Mouse (Mus musculus): ENCODE data around the gene Acp4. TPM values are rescaled to one million over a fixed set of nuclear protein-coding genes. Genes with fewer than 3 reads are reported as not detected.
"Not testable (repeated sequence)": the region's sequence is repeated elsewhere in the genome, so short reads cannot be mapped to it uniquely, and the experiment has no call there.

Gene Acp4
- polyA plus RNA-seq (2011; ENCODE audit: insufficient read length, low read depth, missing spikeins): not detected in 2 replicates

DNA sequence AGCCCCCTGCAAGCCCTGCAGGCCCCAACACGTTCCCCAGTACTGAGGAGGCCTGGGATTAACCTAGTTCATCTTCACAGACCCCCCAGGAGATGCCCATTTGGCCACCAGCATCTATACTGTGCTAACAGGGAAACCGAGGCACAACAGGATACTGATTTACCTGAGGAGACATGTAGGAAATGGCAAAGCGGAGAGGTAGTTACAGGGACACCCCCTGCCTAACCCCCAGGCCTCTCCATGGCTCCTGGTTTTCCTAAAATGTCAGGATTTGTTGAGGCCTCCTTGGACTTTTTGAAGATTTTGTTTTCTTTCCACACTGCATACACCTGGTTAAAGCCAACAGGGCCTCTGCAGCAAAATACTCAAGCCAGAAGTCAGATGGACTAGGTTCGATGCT lies at the start of gene Acp4:
Acp4 (minus strand) TSS at position 101 of the 400 bp plus-strand sequence.
- Histone ChIP-seq H3K4me1 (ENCODE audit: control insufficient read depth, insufficient read depth, low read length) (no peaks in the 10 kb centered on the region), H3K27ac (ENCODE audit: insufficient read depth, low read length) (no peak within 1 kb of the TSS), H3K4me3 (ENCODE audit: insufficient read depth, low read length) (no peak within 1 kb of the TSS)
- TF ChIP-seq POLR2A (IDR thresholded peaks at IDR 0.05; ENCODE audit: low read depth, low read length): no peak
- TF ChIP-seq CTCF (IDR thresholded peaks at IDR 0.05; ENCODE audit: borderline replicate concordance, insufficient read depth, low read length): no peak

DNA sequence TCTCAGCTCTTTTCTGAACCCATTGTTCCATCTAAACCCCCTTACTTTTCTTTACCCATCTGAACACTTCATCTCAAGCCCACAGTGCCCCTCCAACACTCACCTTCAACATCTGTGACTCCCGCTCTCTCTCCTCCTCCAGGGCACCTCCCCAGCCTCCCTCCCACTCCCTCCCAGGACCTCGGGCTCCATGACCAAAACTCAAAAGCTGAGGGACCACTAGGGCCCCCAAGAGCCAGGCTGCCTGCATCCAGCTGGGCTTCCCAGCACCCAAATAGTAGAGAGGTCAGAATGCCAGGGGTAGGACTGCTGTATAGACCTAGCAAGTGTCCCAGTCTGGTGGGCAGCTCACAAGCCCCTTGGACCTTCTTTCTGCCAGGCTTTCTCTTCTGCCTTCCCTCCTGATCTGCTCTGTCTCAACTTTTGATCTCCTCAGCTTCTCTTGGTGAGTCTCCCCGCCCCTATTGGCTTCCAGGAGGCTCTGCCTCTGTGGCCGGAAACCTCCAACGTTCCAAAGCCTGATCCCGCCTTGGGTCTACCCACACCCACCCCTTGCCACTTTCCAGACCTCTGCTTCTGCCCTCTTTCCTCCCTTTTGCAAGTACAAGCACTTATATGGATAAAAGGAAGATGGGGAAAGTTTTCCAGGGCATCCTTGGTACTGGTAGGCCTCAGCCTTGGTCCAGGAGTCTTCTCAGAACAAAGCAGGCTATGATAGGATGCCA lies 49.5 kb upstream of the Acp4 start, which contains the start of gene Clec11a:
Clec11a (minus strand) TSS at position 387 of the 725 bp plus-strand sequence.
- H3K4me1 ChIP-seq (ENCODE audit: control insufficient read depth, insufficient read depth, low read length): no peaks in the 10 kb centered on the region; the same call in 1 of the 2 replicates
- no peak within 1 kb of the TSS for H3K4me3 ChIP-seq (ENCODE audit: insufficient read depth, low read length)
- TF ChIP-seq CTCF (IDR thresholded peaks at IDR 0.05; ENCODE audit: borderline replicate concordance, insufficient read depth, low read length) (no peak), POLR2A (IDR thresholded peaks at IDR 0.05; ENCODE audit: low read depth, low read length) (no peak; the same call in 1 of the 2 replicates)
- H3K27ac ChIP-seq (ENCODE audit: insufficient read depth, low read length): peak within 1 kb of the TSS; percentile 42; the same call in 1 of the 2 replicates

- TF ChIP-seq POLR2A (IDR thresholded peaks at IDR 0.05; ENCODE audit: low read depth, low read length): no peak
- Histone ChIP-seq H3K4me1 (ENCODE audit: control insufficient read depth, insufficient read depth, low read length) (no peaks in the 10 kb centered on the region; the same call in 1 of the 2 replicates), H3K27ac (ENCODE audit: insufficient read depth, low read length) (no peak overlapping the region), H3K4me3 (ENCODE audit: insufficient read depth, low read length) (no peak overlapping the region)
These were observed 48.5 kb upstream of the Acp4 start for GRCm38 (mm10) chr7:44305686-44306085.

GRCm38 (mm10) chr7:44304775-44305641 lies 47.8 kb upstream of the Acp4 start:
- Histone ChIP-seq H3K4me3 (ENCODE audit: insufficient read depth, low read length) (peak overlapping the region; percentile 66), H3K27ac (ENCODE audit: insufficient read depth, low read length) (peak overlapping the region; percentile 14; the same call in 1 of the 2 replicates), H3K4me1 (ENCODE audit: control insufficient read depth, insufficient read depth, low read length) (no peaks in the 10 kb centered on the region)
- TF ChIP-seq POLR2A (IDR thresholded peaks at IDR 0.05; ENCODE audit: low read depth, low read length) (peak; percentile 98), CTCF (IDR thresholded peaks at IDR 0.05; ENCODE audit: borderline replicate concordance, insufficient read depth, low read length) (no peak)

- H3K27ac ChIP-seq (ENCODE audit: insufficient read depth, low read length): peak overlapping the region; percentile 14; the same call in 1 of the 2 replicates
- H3K4me3 ChIP-seq (ENCODE audit: insufficient read depth, low read length): peak overlapping the region; percentile 66
- no peaks in the 10 kb centered on the region for H3K4me1 ChIP-seq (ENCODE audit: control insufficient read depth, insufficient read depth, low read length)
- TF ChIP-seq CTCF (IDR thresholded peaks at IDR 0.05; ENCODE audit: borderline replicate concordance, insufficient read depth, low read length) (no peak), POLR2A (IDR thresholded peaks at IDR 0.05; ENCODE audit: low read depth, low read length) (no peak)
These were observed 47.2 kb upstream of the Acp4 start for GRCm38 (mm10) chr7:44304463-44304774.

- no peak overlapping the region for H3K27ac ChIP-seq (ENCODE audit: insufficient read depth, low read length)
- peak overlapping the region; percentile 66 for H3K4me3 ChIP-seq (ENCODE audit: insufficient read depth, low read length)
- no peaks in the 10 kb centered on the region for H3K4me1 ChIP-seq (ENCODE audit: control insufficient read depth, insufficient read depth, low read length)
- peak; percentile 12; the same call in 1 of the 2 replicates for TF ChIP-seq POLR2A (IDR thresholded peaks at IDR 0.05; ENCODE audit: low read depth, low read length)
- TF ChIP-seq CTCF (IDR thresholded peaks at IDR 0.05; ENCODE audit: borderline replicate concordance, insufficient read depth, low read length): no peak
These were observed 46.5 kb upstream of the Acp4 start for GRCm38 (mm10) chr7:44303346-44304340.

DNA sequence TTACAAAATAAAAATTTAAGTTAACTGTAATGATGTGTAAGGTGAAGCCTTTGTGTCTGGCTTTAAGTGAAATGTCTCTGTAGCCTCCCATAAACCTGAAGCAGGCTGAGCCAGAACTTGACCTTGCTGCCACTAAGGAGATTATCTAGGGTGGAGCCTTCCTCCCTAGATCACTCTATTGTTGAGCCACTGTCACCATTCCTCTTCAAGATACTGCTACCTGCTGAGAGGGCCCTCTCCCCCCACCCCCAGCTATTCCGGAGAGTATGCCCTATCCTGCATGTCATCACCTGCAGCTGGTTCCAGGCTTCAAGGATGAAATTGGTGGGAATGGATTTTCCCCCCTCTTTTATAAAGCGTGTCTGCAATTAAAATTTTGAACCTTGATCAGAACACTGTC lies 40.3 kb upstream of the Acp4 start:
- not testable (repeated sequence) for H3K4me1 ChIP-seq (ENCODE audit: control insufficient read depth, insufficient read depth, low read length); H3K4me3 ChIP-seq (ENCODE audit: insufficient read depth, low read length); H3K27ac ChIP-seq (ENCODE audit: insufficient read depth, low read length)

DNA sequence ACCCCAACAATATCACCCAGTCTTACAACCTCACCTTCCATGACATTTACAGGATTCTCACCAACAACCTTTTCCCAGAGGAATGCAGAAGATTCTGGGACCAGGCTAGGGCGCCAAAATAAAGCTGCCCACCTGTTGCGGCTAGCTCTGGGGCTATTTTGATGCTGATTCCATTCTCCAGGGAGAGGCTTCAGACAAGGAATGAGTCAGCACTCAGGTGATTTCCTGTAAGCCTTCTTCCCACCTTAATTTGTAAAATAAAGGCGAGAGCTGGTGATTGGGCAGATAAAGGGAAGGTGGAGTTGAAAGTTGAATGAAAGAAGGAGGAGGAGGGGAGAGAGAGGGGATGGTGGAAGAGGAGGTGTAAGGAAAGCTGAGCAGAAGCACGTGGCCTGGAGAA lies 34.2 kb upstream of the Acp4 start:
- Histone ChIP-seq H3K27ac (ENCODE audit: insufficient read depth, low read length) (no peak overlapping the region), H3K4me3 (ENCODE audit: insufficient read depth, low read length) (no peak overlapping the region), H3K4me1 (ENCODE audit: control insufficient read depth, insufficient read depth, low read length) (no peaks in the 10 kb centered on the region)
- TF ChIP-seq CTCF (IDR thresholded peaks at IDR 0.05; ENCODE audit: borderline replicate concordance, insufficient read depth, low read length) (no peak), POLR2A (IDR thresholded peaks at IDR 0.05; ENCODE audit: low read depth, low read length) (no peak)

DNA sequence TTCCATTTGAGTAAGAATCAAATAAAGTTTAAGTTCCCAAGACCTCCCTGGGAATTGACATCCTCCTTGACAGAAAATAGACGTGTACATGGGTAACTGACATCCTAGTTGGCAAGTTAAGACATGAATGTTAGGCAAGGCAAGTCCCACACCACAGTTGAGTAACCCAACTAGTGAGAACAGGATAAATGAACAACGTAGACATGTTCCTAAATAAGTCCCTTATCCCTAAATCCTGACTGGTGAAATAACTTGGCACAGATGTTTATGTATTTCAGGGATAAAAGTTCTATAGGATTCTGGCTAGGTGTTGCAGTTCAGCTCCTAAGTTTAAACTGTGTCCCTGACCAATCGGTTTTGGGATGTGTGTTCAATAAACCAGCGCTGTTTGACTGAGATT lies 33.8 kb upstream of the Acp4 start:
- TF ChIP-seq POLR2A (IDR thresholded peaks at IDR 0.05; ENCODE audit: low read depth, low read length) (no peak), CTCF (IDR thresholded peaks at IDR 0.05; ENCODE audit: borderline replicate concordance, insufficient read depth, low read length) (no peak)
- no peak overlapping the region for H3K27ac ChIP-seq (ENCODE audit: insufficient read depth, low read length)
- no peaks in the 10 kb centered on the region for H3K4me1 ChIP-seq (ENCODE audit: control insufficient read depth, insufficient read depth, low read length)
- no peak overlapping the region for H3K4me3 ChIP-seq (ENCODE audit: insufficient read depth, low read length)
